Mouse (Mus musculus) erythroblast, embryonic 14.5 days (primary cell): Measurements from ENCODE around the gene Foxd3.

ENCODE experiments used
- GATA1 ChIP-seq: IDR thresholded peaks from 2 replicates; pipeline ENCODE4 v1.6.1; 2012; ENCODE audit warnings: low read length, inconsistent platforms, mixed read lengths
- TAL1 ChIP-seq: IDR thresholded peaks from 3 replicates; pipeline ENCODE4 v1.6.1; 2012; ENCODE audit warnings: low read length, inconsistent platforms, mixed read lengths

DNA sequence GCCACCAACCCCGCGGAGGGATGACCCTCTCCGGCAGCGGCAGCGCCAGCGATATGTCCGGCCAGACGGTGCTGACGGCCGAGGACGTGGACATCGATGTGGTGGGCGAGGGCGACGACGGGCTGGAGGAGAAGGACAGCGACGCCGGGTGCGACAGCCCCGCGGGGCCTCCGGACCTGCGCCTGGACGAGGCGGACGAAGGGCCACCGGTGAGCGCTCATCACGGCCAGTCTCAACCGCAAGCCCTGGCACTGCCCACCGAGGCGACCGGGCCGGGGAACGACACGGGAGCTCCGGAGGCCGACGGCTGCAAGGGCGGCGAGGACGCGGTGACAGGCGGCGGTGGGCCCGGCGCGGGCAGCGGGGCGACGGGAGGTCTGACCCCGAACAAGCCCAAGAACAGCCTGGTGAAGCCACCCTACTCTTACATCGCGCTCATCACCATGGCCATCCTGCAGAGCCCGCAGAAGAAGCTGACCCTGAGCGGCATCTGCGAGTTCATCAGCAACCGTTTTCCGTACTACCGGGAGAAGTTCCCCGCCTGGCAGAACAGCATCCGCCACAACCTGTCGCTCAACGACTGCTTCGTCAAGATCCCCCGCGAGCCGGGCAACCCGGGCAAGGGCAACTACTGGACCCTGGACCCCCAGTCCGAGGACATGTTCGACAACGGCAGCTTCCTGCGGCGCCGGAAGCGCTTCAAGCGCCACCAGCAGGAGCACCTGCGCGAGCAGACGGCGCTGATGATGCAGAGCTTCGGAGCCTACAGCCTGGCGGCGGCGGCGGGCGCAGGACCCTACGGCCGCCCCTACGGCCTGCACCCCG, 718 bp downstream of the Foxd3 start:
- no peak for TF ChIP-seq TAL1
- no peak for TF ChIP-seq GATA1
